Mouse (Mus musculus): ENCODE data around the gene Hdac4.

- no peak for TF ChIP-seq CTCF (IDR thresholded peaks at IDR 0.05; ENCODE audit: extremely low read depth, insufficient read depth, insufficient read length, insufficient replicate concordance)
- no peak for TF ChIP-seq POLR2A (IDR thresholded peaks at IDR 0.05; ENCODE audit: low read depth, low read length)
These were observed 204.6 kb downstream of the Hdac4 start for GRCm38 (mm10) chr1:91990852-91991251.
